Mouse (Mus musculus) urinary bladder, postnatal 4 days (tissue): Measurements from ENCODE around the gene Gm3317.
"Not testable (repeated sequence)": the region's sequence is repeated elsewhere in the genome, so short reads cannot be mapped to it uniquely, and the experiment has no call there.

Source experiments
- DNase-seq, 2 experiments: peaks; one replicate each; pipeline ENCODE4 v3.0.0; 2021 to 2022; ENCODE audit warnings: low spot score in 2 of 2

Gene Gm3317

GRCm38 (mm10) chr14:5164235-5164634 is at the start of gene Gm3317:
Gene Gm3317 (plus strand): TSS chr14:5164535.
- DNase-seq: not testable (repeated sequence)

- DNase-seq: not testable (repeated sequence)
Measured at GRCm38 (mm10) chr14:5131219-5131618, 33.1 kb upstream of the Gm3317 start, which contains the start of gene Gm8279. Gene Gm8279 (plus strand): TSS chr14:5131519.

- not testable (repeated sequence) for DNase-seq
Measured at GRCm38 (mm10) chr14:5185493-5185892, 21.2 kb downstream of the Gm3317 start, which contains the start of gene Gm8271. Gene Gm8271 (plus strand): TSS chr14:5185793.
